Mouse (Mus musculus) forebrain, embryonic 13.5 days (tissue): Measurements from ENCODE around the gene Tjp1. TPM values are rescaled to one million over a fixed set of nuclear protein-coding genes. Genes with fewer than 3 reads are reported as not detected.

Experiments used
- ATAC-seq: fragments of 200-750 bp; cut with Nextera tagmentation; 2 replicates; pipeline ENCODE4 v1.8.0; 2017
- H3K27ac ChIP-seq: fragments of 300-500 bp; sonication (generic); 2 replicates; pipeline ENCODE4 v1.5.1; 2015; ENCODE audit warnings: inconsistent platforms, mild to moderate bottlenecking, moderate library complexity
- H3K27me3 ChIP-seq: fragments of 300-500 bp; sonication (generic); 2 replicates; pipeline ENCODE4 v1.6.1; 2015; ENCODE audit warnings: mild to moderate bottlenecking, inconsistent platforms
- H3K36me3 ChIP-seq: fragments of 300-500 bp; sonication (generic); 2 replicates; pipeline ENCODE4 v1.6.1; 2015; ENCODE audit warnings: mild to moderate bottlenecking, inconsistent platforms; ENCODE audit not compliant: poor library complexity, severe bottlenecking
- H3K4me1 ChIP-seq: fragments of 300-500 bp; sonication (generic); 2 replicates; pipeline ENCODE4 v1.6.1; 2015; ENCODE audit warnings: inconsistent platforms
- H3K4me2 ChIP-seq: fragments of 300-500 bp; sonication (generic); 2 replicates; pipeline ENCODE4 v1.6.1; 2015; ENCODE audit warnings: inconsistent platforms, mild to moderate bottlenecking, moderate library complexity
- H3K4me3 ChIP-seq: fragments of 300-500 bp; sonication (generic); 2 replicates; pipeline ENCODE4 v1.5.1; 2015; ENCODE audit warnings: mild to moderate bottlenecking, inconsistent platforms
- H3K9ac ChIP-seq: fragments of 300-500 bp; sonication (generic); 2 replicates; pipeline ENCODE4 v1.6.1; 2015; ENCODE audit warnings: mild to moderate bottlenecking, inconsistent platforms
- H3K9me3 ChIP-seq: fragments of 300-500 bp; sonication (generic); replicated peaks from 2 replicates; pipeline ENCODE4 v1.6.1; 2016; ENCODE audit warnings: inconsistent platforms
- WGBS: fragments of 180-500 bp; shearing (Covaris S2); methylation state at CpG from one replicate; pipeline ENCODE4 v1.1.7; 2015; 5-methylcytosine and 5-hydroxymethylcytosine counted together
- polyA plus RNA-seq: library from polyadenylated mRNA; unstranded; fragments of >200 nt; fragmentation: Nextera tagmentation; extraction: Ambion mirVana; gene quantifications from 2 replicates; pipeline ENCODE4 v1.2.1, GENCODE M21; 2015

The Tjp1 gene
- polyA plus RNA-seq, 1 experiment from 2014 or later = 19.9 TPM

GRCm38 (mm10) chr7:65296675-65297589 is 230.6 kb downstream of the Tjp1 start:
- H3K27ac ChIP-seq = no peak overlapping the region
- no peak overlapping the region for H3K9ac ChIP-seq
- no peaks in the 10 kb centered on the region for H3K27me3 ChIP-seq
- no peak overlapping the region for H3K4me2 ChIP-seq
- no peak for ATAC-seq
- no peak overlapping the region for H3K4me3 ChIP-seq
- no peaks in the 10 kb centered on the region for H3K9me3 ChIP-seq
- WGBS = 93% methylated on average over 6 of the region's 6 CpGs
- peaks cover 39% of the 10 kb centered on the region for H3K36me3 ChIP-seq
- H3K4me1 ChIP-seq = no peaks in the 10 kb centered on the region

GRCm38 (mm10) chr7:65282886-65283285 is 244.7 kb downstream of the Tjp1 start:
- no peak overlapping the region for H3K9ac ChIP-seq
- peaks cover 14% of the 10 kb centered on the region for H3K4me1 ChIP-seq
- H3K27me3 ChIP-seq = no peaks in the 10 kb centered on the region
- no peaks in the 10 kb centered on the region for H3K36me3 ChIP-seq
- H3K4me3 ChIP-seq = no peak overlapping the region
- ATAC-seq = no peak
- H3K4me2 ChIP-seq = no peak overlapping the region
- no peaks in the 10 kb centered on the region for H3K9me3 ChIP-seq
- WGBS = 71% methylated on average over 16 of the region's 16 CpGs
- H3K27ac ChIP-seq = no peak overlapping the region

- H3K4me1 ChIP-seq = peaks cover 14% of the 10 kb centered on the region
- WGBS = 45% methylated on average over 3 of the region's 3 CpGs
Observed at GRCm38 (mm10) chr7:65281960-65282359, 245.6 kb downstream of the Tjp1 start.

GRCm38 (mm10) chr7:65280944-65281912 is 246.4 kb downstream of the Tjp1 start:
- H3K4me2 ChIP-seq = no peak overlapping the region
- peaks cover 14% of the 10 kb centered on the region for H3K4me1 ChIP-seq
- peak overlapping the region; percentile 36; the same call in 1 of the 2 replicates for H3K27ac ChIP-seq
- no peaks in the 10 kb centered on the region for H3K9me3 ChIP-seq
- no peaks in the 10 kb centered on the region for H3K27me3 ChIP-seq
- no peak overlapping the region for H3K4me3 ChIP-seq
- WGBS = 60% methylated on average over 10 of the region's 10 CpGs
- no peaks in the 10 kb centered on the region for H3K36me3 ChIP-seq
- peak; percentile 52 for ATAC-seq
- H3K9ac ChIP-seq = no peak overlapping the region

More at GRCm38 (mm10) chr7:65281960-65282359, 245.6 kb downstream of the Tjp1 start:
- Histone ChIP-seq H3K9ac (no peak overlapping the region), H3K4me3 (no peak overlapping the region), H3K4me2 (no peak overlapping the region), H3K9me3 (no peaks in the 10 kb centered on the region), H3K27ac (no peak overlapping the region), H3K27me3 (no peaks in the 10 kb centered on the region), H3K36me3 (no peaks in the 10 kb centered on the region)
- ATAC-seq = no peak

- Histone ChIP-seq H3K27me3 (no peaks in the 10 kb centered on the region), H3K36me3 (no peaks in the 10 kb centered on the region), H3K4me1 (peaks cover 14% of the 10 kb centered on the region), H3K27ac (peak overlapping the region; percentile 22; the same call in 1 of the 2 replicates), H3K4me3 (no peak overlapping the region), H3K9ac (no peak overlapping the region), H3K4me2 (no peak overlapping the region), H3K9me3 (no peaks in the 10 kb centered on the region)
- ATAC-seq = no peak
- WGBS = 93% methylated on average over 13 of the region's 13 CpGs
Observed at GRCm38 (mm10) chr7:65279277-65279676, 248.3 kb downstream of the Tjp1 start.

- Histone ChIP-seq H3K4me3 (no peak overlapping the region), H3K36me3 (no peaks in the 10 kb centered on the region), H3K4me2 (no peak overlapping the region), H3K9me3 (no peaks in the 10 kb centered on the region), H3K27ac (no peak overlapping the region), H3K9ac (no peak overlapping the region), H3K27me3 (no peaks in the 10 kb centered on the region), H3K4me1 (peaks cover under 1% of the 10 kb centered on the region)
- 86% methylated on average over 4 of the region's 4 CpGs for WGBS
- no peak for ATAC-seq
Observed at GRCm38 (mm10) chr7:65275761-65276160, 251.8 kb downstream of the Tjp1 start.

- no peak overlapping the region for H3K4me2 ChIP-seq
- H3K36me3 ChIP-seq = no peaks in the 10 kb centered on the region
- H3K27ac ChIP-seq = no peak overlapping the region
- no peak overlapping the region for H3K4me3 ChIP-seq
- H3K9me3 ChIP-seq = no peaks in the 10 kb centered on the region
- no peak overlapping the region for H3K9ac ChIP-seq
- peak; percentile 16; the same call in 1 of the 2 replicates for ATAC-seq
- 85% methylated on average over 5 of the region's 5 CpGs for WGBS
- no peaks in the 10 kb centered on the region for H3K27me3 ChIP-seq
- H3K4me1 ChIP-seq = no peaks in the 10 kb centered on the region
Observed at GRCm38 (mm10) chr7:65274216-65274615, 253.4 kb downstream of the Tjp1 start.

- Histone ChIP-seq H3K4me2 (no peak overlapping the region), H3K27ac (no peak overlapping the region), H3K4me1 (no peaks in the 10 kb centered on the region), H3K4me3 (no peak overlapping the region), H3K27me3 (no peaks in the 10 kb centered on the region), H3K36me3 (no peaks in the 10 kb centered on the region), H3K9ac (no peak overlapping the region), H3K9me3 (peaks cover under 1% of the 10 kb centered on the region)
- ATAC-seq = no peak
- WGBS = 94% methylated on average over 8 of the region's 8 CpGs
Observed at GRCm38 (mm10) chr7:65249656-65250055, 277.9 kb downstream of the Tjp1 start.

Other genes starting within 250 kb of the Tjp1 start
- 11.1 and 11.6 TPM in 2 replicates for gene Tarsl2, start 117.1 kb upstream of the Tjp1 start, polyA plus RNA-seq
- gene Tm2d3, start 163.4 kb upstream of the Tjp1 start, polyA plus RNA-seq = 80.9 and 84.7 TPM in 2 replicates